Mouse (Mus musculus) left cerebral cortex, adult 6 months (tissue): ENCODE results near the gene Tmem119. TPM values are rescaled to one million over a fixed set of nuclear protein-coding genes. Genes with fewer than 3 reads are reported as not detected.

Source experiments
- long read RNA-seq, 2 experiments: library from polyadenylated mRNA; unstranded; transcript quantifications; one replicate each; pipeline ENCODE4 v2.0.0; 2019 to 2020
- polyA plus RNA-seq: library from polyadenylated mRNA; unstranded; fragments of <200 nt; fragmentation: Nextera tagmentation; gene quantifications from 2 replicates; pipeline ENCODE4 v1.2.3, GENCODE M21; 2021

Gene Tmem119
- polyA plus RNA-seq = 18.5 and 23.3 TPM in 2 replicates
- long read RNA-seq, experiment 1, transcript Tmem119-201 (2 exons, 2,242 nt) = major isoform, 137 of 150 reads
- long read RNA-seq, experiment 1, partial matches to known transcripts = 0 of 150 reads
- long read RNA-seq, experiment 1, other reads (novel, unspliced or antisense) = 11 of 150 reads
- long read RNA-seq, experiment 2, transcript Tmem119-201 (2 exons, 2,242 nt) = major isoform, 27 of 36 reads
- long read RNA-seq, experiment 2, partial matches to known transcripts = 1 of 36 reads
- long read RNA-seq, experiment 2, other reads (novel, unspliced or antisense) = 7 of 36 reads

GRCm38 (mm10) chr5:113800280-113800679 is at the start of gene Tmem119:
Tmem119 (minus strand) TSS chr5:113800516.

GRCm38 (mm10) chr5:113832490-113832901 is 32.2 kb upstream of the Tmem119 start, which contains the start of gene Selplg:
Selplg (minus strand) TSS chr5:113832644.

GRCm38 (mm10) chr5:113772450-113772895 is 27.8 kb downstream of the Tmem119 start, which contains the start of the genes Sart3 and Iscu:
Sart3 (minus strand) TSS chr5:113772510.
Iscu (plus strand) TSS chr5:113772748.

Other genes starting within 250 kb of the Tmem119 start
- 1.4 and 1.8 TPM in 2 replicates for gene Cmklr1, start 150.1 kb downstream of the Tmem119 start, polyA plus RNA-seq
- not detected in 2 replicates for gene 1700069L16Rik, start 75.7 kb downstream of the Tmem119 start, polyA plus RNA-seq
- gene Ficd, start 64.7 kb downstream of the Tmem119 start, polyA plus RNA-seq = 11.8 and 12.6 TPM in 2 replicates
- gene Sart3, start 28.0 kb downstream of the Tmem119 start, polyA plus RNA-seq = 7.1 and 7.3 TPM in 2 replicates
- 333 and 381 TPM in 2 replicates for gene Iscu, start 27.8 kb downstream of the Tmem119 start, polyA plus RNA-seq
- gene Selplg, start 32.1 kb upstream of the Tmem119 start, polyA plus RNA-seq = 40.8 and 41.8 TPM in 2 replicates
- gene Coro1c, start 108.2 kb upstream of the Tmem119 start, polyA plus RNA-seq = 24.9 and 26.3 TPM in 2 replicates
- 4.1 and 8.4 TPM in 2 replicates for gene Ssh1, start 193.4 kb upstream of the Tmem119 start, polyA plus RNA-seq
- 0.05 TPM in 1 of 2 replicates, not detected in the other for gene Dao, start 203.2 kb upstream of the Tmem119 start, polyA plus RNA-seq